In the genomic region with DNA sequence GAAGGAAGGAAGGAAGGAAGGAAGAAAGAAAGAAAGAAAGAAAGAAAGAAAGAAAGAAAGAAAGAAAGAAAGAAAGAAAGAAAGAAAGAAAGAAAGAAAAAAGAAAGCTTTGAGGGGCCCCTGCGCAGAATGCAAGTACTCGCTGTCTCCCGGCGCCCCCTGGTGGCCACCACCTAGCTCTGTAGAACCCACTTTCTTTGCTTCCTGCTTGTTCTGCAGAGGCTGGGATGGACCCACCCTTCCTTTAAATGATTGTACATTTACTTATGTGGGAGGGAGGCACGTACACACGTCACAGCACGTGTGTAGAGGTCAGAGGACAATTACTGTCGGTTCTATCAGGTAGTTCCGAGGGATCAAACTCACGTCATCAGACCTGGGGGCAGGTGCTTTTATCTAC, we compare ENCODE assay signal across 9 mouse cellular contexts. TPM values are rescaled to one million over a fixed set of nuclear protein-coding genes. Genes with fewer than 3 reads are reported as not detected.
DNase-seq lines count a peak whose midpoint lies in the region; ATAC-seq and TF ChIP-seq lines count a peak whose summit lies in the region.
"Had no signal": no experiment of that assay in that cellular context is flagged by ENCODE, and none has a peak within 500 bp of the region (broad histone marks: within the 10 kb centered on the region; RNA-seq: fewer than 3 reads in every experiment).

No protein-coding gene starts in this region.

- H3K4me2 ChIP-seq in hindbrain, embryonic 12.5 days (replicated peaks), result no peak overlapping the region
- H3K4me2 ChIP-seq in limb, embryonic 14.5 days (replicated peaks; ENCODE audit: low read depth, low read length, severe bottlenecking), result no peak overlapping the region
- H3K4me2 ChIP-seq in neural tube, embryonic 11.5 days (ENCODE audit: low read depth), result no peak overlapping the region
- H3K4me2 ChIP-seq in stomach, embryonic 14.5 days (replicated peaks; ENCODE audit: low read depth, low read length), result no peak overlapping the region

- no peak overlapping the region for H3K4me3 ChIP-seq in hindbrain, embryonic 10.5 days
- H3K4me3 ChIP-seq in hindbrain, embryonic 12.5 days, result no peak overlapping the region
- H3K4me3 ChIP-seq in limb, embryonic 14.5 days (replicated peaks; ENCODE audit: low read length), result no peak overlapping the region
- H3K4me3 ChIP-seq in neural tube, embryonic 11.5 days (ENCODE audit: low read depth, low read length), result no peak overlapping the region
- H3K4me3 ChIP-seq in stomach, embryonic 14.5 days (ENCODE audit: low read depth, low read length), result no peak overlapping the region
- H3K4me3 ChIP-seq: myocyte had no signal

- no peak overlapping the region for H3K27ac ChIP-seq in hindbrain, embryonic 10.5 days
- H3K27ac ChIP-seq in hindbrain, embryonic 12.5 days, result no peak overlapping the region
- no peak overlapping the region for H3K27ac ChIP-seq in limb, embryonic 14.5 days (replicated peaks; ENCODE audit: low read depth, low read length)
- no peak overlapping the region for H3K27ac ChIP-seq in neural tube, embryonic 11.5 days (ENCODE audit: low read depth, low read length)
- H3K27ac ChIP-seq in stomach, embryonic 14.5 days (ENCODE audit: low read length), result no peak overlapping the region

- no peak for TF ChIP-seq POLR2A in limb, embryonic 14.5 days (IDR thresholded peaks at IDR 0.05; ENCODE audit: borderline replicate concordance, extremely low read depth, insufficient read depth, insufficient read length)

- peaks cover 11% of the 10 kb centered on the region; the same call in 1 of the 2 replicates for H3K27me3 ChIP-seq in hindbrain, embryonic 10.5 days (ENCODE audit: insufficient read depth, poor library complexity, severe bottlenecking)
- no peaks in the 10 kb centered on the region for H3K27me3 ChIP-seq in hindbrain, embryonic 12.5 days
- H3K27me3 ChIP-seq in limb, embryonic 14.5 days (ENCODE audit: control insufficient read depth, insufficient read depth, low read length), result no peaks in the 10 kb centered on the region
- H3K27me3 ChIP-seq in neural tube, embryonic 11.5 days (ENCODE audit: control insufficient read depth, insufficient read depth, low read length), result no peaks in the 10 kb centered on the region
- H3K27me3 ChIP-seq in stomach, embryonic 14.5 days (ENCODE audit: control insufficient read depth, insufficient read depth, low read length), result no peaks in the 10 kb centered on the region

- no peaks in the 10 kb centered on the region for H3K9me3 ChIP-seq in hindbrain, embryonic 10.5 days
- H3K9me3 ChIP-seq in hindbrain, embryonic 12.5 days (replicated peaks), result no peaks in the 10 kb centered on the region
- no peaks in the 10 kb centered on the region for H3K9me3 ChIP-seq in limb, embryonic 14.5 days (ENCODE audit: control insufficient read depth, low read length)
- no peaks in the 10 kb centered on the region for H3K9me3 ChIP-seq in neural tube, embryonic 11.5 days (ENCODE audit: control insufficient read depth, low read length)
- no peaks in the 10 kb centered on the region for H3K9me3 ChIP-seq in stomach, embryonic 14.5 days (ENCODE audit: control insufficient read depth, low read depth, low read length)

- peak; percentile 68 for DNase-seq in hindbrain, embryonic 10.5 days (ENCODE audit: low spot score)
- DNase-seq in cerebellum, adult 9-11 months, result peak; percentile 69
- DNase-seq in frontal cortex, postnatal 25 days (ENCODE audit: low spot score in 2 of 2), result peak; percentile 64 to 70
- DNase-seq in kidney, adult 18-20 months, result peak; percentile 81
- peak; percentile 80 for DNase-seq in limb, embryonic 14.5 days (ENCODE audit: low spot score)
- DNase-seq in neural tube, embryonic 11.5 days (ENCODE audit: low spot score), result peak; percentile 82

- H3K4me1 ChIP-seq in hindbrain, embryonic 10.5 days (replicated peaks), result peaks cover 19% of the 10 kb centered on the region
- peaks cover 5% of the 10 kb centered on the region; the same call in 1 of the 2 replicates for H3K4me1 ChIP-seq in hindbrain, embryonic 12.5 days
- H3K4me1 ChIP-seq in limb, embryonic 14.5 days (ENCODE audit: control insufficient read depth, insufficient read depth, low read length), result peaks cover 3% of the 10 kb centered on the region; the same call in 1 of the 2 replicates
- H3K4me1 ChIP-seq in neural tube, embryonic 11.5 days (ENCODE audit: control insufficient read depth, insufficient read depth, low read length), result no peaks in the 10 kb centered on the region
- no peaks in the 10 kb centered on the region for H3K4me1 ChIP-seq in stomach, embryonic 14.5 days (ENCODE audit: control insufficient read depth, insufficient read depth, low read length)

- H3K9ac ChIP-seq in hindbrain, embryonic 12.5 days, result no peak overlapping the region
- no peak overlapping the region for H3K9ac ChIP-seq in limb, embryonic 14.5 days (ENCODE audit: low read depth, low read length, severe bottlenecking)
- no peak overlapping the region for H3K9ac ChIP-seq in neural tube, embryonic 11.5 days (ENCODE audit: low read length)
- no peak overlapping the region for H3K9ac ChIP-seq in stomach, embryonic 14.5 days (replicated peaks; ENCODE audit: low read depth, low read length)

- ATAC-seq in hindbrain, embryonic 12.5 days (ENCODE audit: low FRiP score), result no peak
- ATAC-seq in limb, embryonic 14.5 days (ENCODE audit: low FRiP score, low read depth), result peak; percentile 62; the same call in 1 of the 2 replicates
- ATAC-seq in neural tube, embryonic 11.5 days (ENCODE audit: insufficient read depth, low FRiP score, low TSS enrichment), result 0 out of 2 replicates have a peak, but pooled peaks have one; percentile 68
- peak; percentile 62 for ATAC-seq in stomach, embryonic 14.5 days (ENCODE audit: insufficient number of reproducible peaks, insufficient read depth, low FRiP score, low read depth)

- H3K36me3 ChIP-seq in hindbrain, embryonic 10.5 days, result peaks cover 33% of the 10 kb centered on the region
- H3K36me3 ChIP-seq in hindbrain, embryonic 12.5 days, result peaks cover 32% of the 10 kb centered on the region
- H3K36me3 ChIP-seq in limb, embryonic 14.5 days (ENCODE audit: control insufficient read depth, insufficient read depth, low read length), result peaks cover 31% of the 10 kb centered on the region
- peaks cover 11% of the 10 kb centered on the region for H3K36me3 ChIP-seq in neural tube, embryonic 11.5 days (ENCODE audit: control insufficient read depth, insufficient read depth, low read length)
- H3K36me3 ChIP-seq in stomach, embryonic 14.5 days (ENCODE audit: control insufficient read depth, insufficient read depth, low read length), result peaks cover 11% of the 10 kb centered on the region; the same call in 1 of the 2 replicates

- 16% methylated on average over 10 of the region's 10 CpGs for WGBS in hindbrain, embryonic 10.5 days
- WGBS in hindbrain, embryonic 12.5 days, result 19% methylated on average over 10 of the region's 10 CpGs
- 12% methylated on average over 10 of the region's 10 CpGs for WGBS in limb, embryonic 14.5 days
- 17% methylated on average over 10 of the region's 10 CpGs for WGBS in neural tube, embryonic 11.5 days
- 14% methylated on average over 10 of the region's 10 CpGs for WGBS in stomach, embryonic 14.5 days

RNA-seq across cellular contexts. Expression of a gene that starts 23.2 kb away (rescaled TPM):
- 34.1 and 38.7 TPM in 2 replicates for polyA plus RNA-seq in hindbrain, embryonic 10.5 days (2016; fragmentation: Nextera tagmentation; extraction: Ambion mirVana)
- 30.6 and 36.8 TPM in 2 replicates for polyA plus RNA-seq in hindbrain, embryonic 12.5 days (2016; fragmentation: Nextera tagmentation; extraction: Ambion mirVana)
- 38.2 and 44.8 TPM in 2 replicates for polyA plus RNA-seq in limb, embryonic 14.5 days (2012; rRNA removed)
- 29.7 and 33.1 TPM in 2 replicates for polyA plus RNA-seq in limb, embryonic 14.5 days (2014; fragmentation: Nextera tagmentation; extraction: Ambion mirVana)
- 33.0 and 33.9 TPM in 2 replicates for polyA plus RNA-seq in neural tube, embryonic 11.5 days (2014; fragmentation: Nextera tagmentation; extraction: Ambion mirVana)
- 28.0 and 28.9 TPM in 2 replicates for polyA plus RNA-seq in stomach, embryonic 14.5 days (2014; fragmentation: Nextera tagmentation; extraction: Ambion mirVana)

RNA-seq across cellular contexts. Expression of a gene that starts 35.9 kb away (rescaled TPM):
- 5.2 and 12.5 TPM in 2 replicates for polyA plus RNA-seq in hindbrain, embryonic 10.5 days (2016; fragmentation: Nextera tagmentation; extraction: Ambion mirVana)
- polyA plus RNA-seq in hindbrain, embryonic 12.5 days (2016; fragmentation: Nextera tagmentation; extraction: Ambion mirVana), result 17.2 and 18.5 TPM in 2 replicates
- polyA plus RNA-seq in limb, embryonic 14.5 days (2012; rRNA removed), result 4.1 and 4.2 TPM in 2 replicates
- 4.0 and 6.6 TPM in 2 replicates for polyA plus RNA-seq in limb, embryonic 14.5 days (2014; fragmentation: Nextera tagmentation; extraction: Ambion mirVana)
- polyA plus RNA-seq in neural tube, embryonic 11.5 days (2014; fragmentation: Nextera tagmentation; extraction: Ambion mirVana), result 12.0 and 13.7 TPM in 2 replicates
- polyA plus RNA-seq in stomach, embryonic 14.5 days (2014; fragmentation: Nextera tagmentation; extraction: Ambion mirVana), result 5.6 and 6.6 TPM in 2 replicates
